Mouse (Mus musculus): Measurements from ENCODE around the gene Lsm14a. TPM values are rescaled to one million over a fixed set of nuclear protein-coding genes. Genes with fewer than 3 reads are reported as not detected.

The Lsm14a gene
- 116 and 158 TPM in 2 replicates for total RNA-seq (2015; ENCODE audit: low replicate concordance)
- 129 and 190 TPM in 2 replicates for total RNA-seq (2017; ENCODE audit: low replicate concordance)

GRCm38 (mm10) chr7:34393215-34393614, at the start of gene Lsm14a:
Gene Lsm14a, minus strand, starts transcription at chr7:34393315.
- no peak for ATAC-seq (replicated peaks; ENCODE audit: low FRiP score, poor library complexity, severe bottlenecking)

DNA sequence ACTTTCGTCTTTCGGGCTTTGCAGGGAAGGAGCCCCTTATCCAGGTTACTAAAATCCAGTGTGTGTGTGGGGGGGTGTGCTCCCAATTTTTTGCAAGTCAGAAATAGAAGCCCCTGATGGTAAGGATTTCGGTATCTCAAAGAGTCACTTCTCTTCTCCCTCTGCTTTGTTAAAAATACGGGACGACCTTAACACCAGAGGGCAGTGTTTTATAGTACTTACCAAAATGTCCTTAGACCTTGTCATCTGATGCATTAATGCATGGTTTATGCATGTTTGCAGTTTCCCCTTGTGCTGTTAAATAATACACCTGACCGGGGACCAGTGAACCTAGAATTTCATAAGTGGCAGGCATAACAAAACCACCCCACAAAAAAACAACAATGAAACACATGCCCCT, 45.8 kb upstream of the Lsm14a start:
- no peak for ATAC-seq (replicated peaks; ENCODE audit: low FRiP score, poor library complexity, severe bottlenecking)

DNA sequence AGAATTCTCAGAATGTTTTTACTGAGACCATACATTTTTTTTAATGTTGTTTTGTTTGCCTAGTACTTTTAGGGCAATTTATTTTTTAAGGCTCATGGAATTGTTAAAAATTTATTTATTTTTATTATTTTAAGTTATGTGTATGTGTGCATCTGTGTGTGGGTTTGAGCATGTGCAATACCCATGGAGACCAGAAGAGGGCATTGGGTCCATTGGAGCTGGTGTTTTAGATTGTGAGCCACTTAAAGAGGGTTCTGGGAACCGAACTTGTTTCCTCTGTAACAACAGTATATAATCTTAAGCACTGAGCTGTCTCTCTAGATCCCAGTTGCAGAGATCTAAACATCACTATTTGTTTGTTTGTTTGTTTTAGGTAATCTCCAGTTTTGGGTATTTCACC, 40.5 kb upstream of the Lsm14a start:
- ATAC-seq (replicated peaks; ENCODE audit: low FRiP score, poor library complexity, severe bottlenecking), result no peak

DNA sequence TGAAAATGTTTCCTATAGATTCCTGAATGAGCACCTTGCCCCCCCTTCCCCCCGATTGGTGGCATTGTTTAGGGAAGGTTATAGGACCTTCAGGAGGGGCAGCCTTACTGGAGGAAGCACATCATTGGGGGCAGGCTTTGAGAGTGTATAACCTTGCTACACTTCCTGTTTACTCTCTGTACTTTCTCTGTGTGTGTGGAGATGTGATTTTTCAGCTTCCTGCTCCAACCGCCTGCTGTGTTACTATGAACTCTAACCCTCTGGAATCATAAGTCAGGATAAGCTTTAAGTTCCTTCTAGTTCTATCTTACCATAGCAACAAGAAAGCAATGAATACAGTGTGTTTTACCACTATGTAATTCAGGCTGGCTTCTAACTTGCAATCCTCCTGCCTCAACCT, 28.1 kb upstream of the Lsm14a start:
- ATAC-seq (replicated peaks; ENCODE audit: low FRiP score, poor library complexity, severe bottlenecking), result no peak

DNA sequence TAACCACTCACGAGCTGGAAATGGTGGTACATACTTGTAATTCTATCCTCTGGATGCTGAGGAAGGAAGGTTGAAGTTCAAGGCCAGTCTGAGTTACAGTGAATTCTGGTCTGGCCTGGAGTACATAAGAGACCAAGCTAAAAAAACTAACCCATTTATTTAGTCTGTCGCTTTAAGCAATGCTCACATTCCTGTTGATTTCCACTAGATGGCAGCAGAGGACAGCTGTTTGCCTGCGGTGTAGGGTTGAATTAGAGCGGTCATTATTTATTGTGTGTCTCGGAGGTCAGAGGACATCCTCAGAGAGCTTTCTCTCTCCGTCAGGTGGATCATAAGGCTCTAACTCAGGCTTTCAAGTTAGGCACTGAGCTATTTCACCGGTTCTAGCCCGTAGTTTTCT, 14.4 kb upstream of the Lsm14a start:
- peak; percentile 54; the same call in 1 of the 2 replicates for ATAC-seq (replicated peaks; ENCODE audit: low FRiP score, poor library complexity, severe bottlenecking)

GRCm38 (mm10) chr7:34403876-34404275, 10.8 kb upstream of the Lsm14a start:
- no peak for ATAC-seq (replicated peaks; ENCODE audit: low FRiP score, poor library complexity, severe bottlenecking)

GRCm38 (mm10) chr7:34400070-34400469, 7.0 kb upstream of the Lsm14a start:
- ATAC-seq (replicated peaks; ENCODE audit: low FRiP score, poor library complexity, severe bottlenecking), result no peak

- ATAC-seq (replicated peaks; ENCODE audit: low FRiP score, poor library complexity, severe bottlenecking), result no peak
Measured at GRCm38 (mm10) chr7:34398831-34399230, 5.7 kb upstream of the Lsm14a start.

- no peak for ATAC-seq (replicated peaks; ENCODE audit: low FRiP score, poor library complexity, severe bottlenecking)
Measured at GRCm38 (mm10) chr7:34396791-34397190, 3.7 kb upstream of the Lsm14a start.

- ATAC-seq (replicated peaks; ENCODE audit: low FRiP score, poor library complexity, severe bottlenecking), result no peak
Measured at GRCm38 (mm10) chr7:34395761-34396160, 2.6 kb upstream of the Lsm14a start.

GRCm38 (mm10) chr7:34394636-34395035, 1.5 kb upstream of the Lsm14a start:
- ATAC-seq (replicated peaks; ENCODE audit: low FRiP score, poor library complexity, severe bottlenecking), result no peak

DNA sequence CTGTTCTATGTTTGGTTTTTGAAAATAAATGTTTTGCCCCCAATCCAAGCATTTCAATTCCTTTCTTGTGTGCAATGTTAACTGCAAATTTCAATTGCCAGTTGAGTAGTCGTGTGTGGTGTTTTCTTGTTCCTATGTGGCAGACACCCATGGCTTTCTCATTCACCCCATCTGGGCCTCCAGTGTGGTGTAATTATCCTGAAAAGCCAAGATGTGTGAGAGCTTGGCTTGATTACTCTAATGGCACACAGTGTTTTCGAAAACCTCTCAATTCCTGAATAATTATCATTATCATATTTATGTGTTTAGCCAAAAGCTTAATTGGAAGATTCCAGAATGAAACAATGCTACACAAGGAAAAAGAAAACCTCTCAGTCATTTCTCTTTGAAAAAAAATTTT, 976 bp upstream of the Lsm14a start:
- ATAC-seq (replicated peaks; ENCODE audit: low FRiP score, poor library complexity, severe bottlenecking), result no peak

GRCm38 (mm10) chr7:34392335-34392734, 780 bp downstream of the Lsm14a start:
- ATAC-seq (replicated peaks; ENCODE audit: low FRiP score, poor library complexity, severe bottlenecking), result no peak

- ATAC-seq (replicated peaks; ENCODE audit: low FRiP score, poor library complexity, severe bottlenecking), result no peak
Measured at GRCm38 (mm10) chr7:34391711-34392110, 1.4 kb downstream of the Lsm14a start.

GRCm38 (mm10) chr7:34390834-34391155, 2.3 kb downstream of the Lsm14a start:
- ATAC-seq (replicated peaks; ENCODE audit: low FRiP score, poor library complexity, severe bottlenecking), result no peak

DNA sequence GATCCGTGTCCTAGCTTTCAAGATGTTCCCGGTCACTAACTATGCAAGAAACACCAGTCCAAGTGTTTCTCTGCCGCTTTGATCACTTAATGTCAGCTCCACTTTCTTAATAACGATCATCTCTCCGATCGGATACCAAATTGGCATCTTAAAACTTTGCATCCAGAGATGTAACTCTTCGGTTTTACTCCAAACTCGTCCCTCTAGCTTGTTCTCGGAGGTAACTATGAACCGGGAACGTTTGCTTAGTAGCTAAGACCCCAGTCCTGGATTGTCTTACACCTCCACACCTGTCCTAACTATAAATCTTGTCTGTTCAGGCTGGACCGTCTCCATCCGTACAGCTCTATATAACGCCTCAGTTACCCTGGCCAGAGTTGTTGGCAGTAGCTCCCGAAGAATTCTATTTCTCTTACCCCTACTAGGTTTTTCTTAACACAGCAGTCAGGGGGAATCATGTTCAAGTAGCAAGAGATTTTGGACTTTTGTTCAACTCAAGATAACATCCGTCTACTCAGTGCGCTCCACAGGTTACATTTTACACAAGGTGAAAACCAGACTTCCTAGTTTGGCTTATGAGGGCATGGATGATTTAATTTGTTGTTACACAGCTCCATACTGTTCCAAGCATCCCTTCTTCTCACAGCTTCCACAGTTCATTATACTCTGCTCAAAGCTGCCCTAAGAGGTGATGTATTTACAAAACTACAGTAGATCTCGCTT, 2.8 kb downstream of the Lsm14a start:
- ATAC-seq (replicated peaks; ENCODE audit: low FRiP score, poor library complexity, severe bottlenecking), result peak; percentile 22

DNA sequence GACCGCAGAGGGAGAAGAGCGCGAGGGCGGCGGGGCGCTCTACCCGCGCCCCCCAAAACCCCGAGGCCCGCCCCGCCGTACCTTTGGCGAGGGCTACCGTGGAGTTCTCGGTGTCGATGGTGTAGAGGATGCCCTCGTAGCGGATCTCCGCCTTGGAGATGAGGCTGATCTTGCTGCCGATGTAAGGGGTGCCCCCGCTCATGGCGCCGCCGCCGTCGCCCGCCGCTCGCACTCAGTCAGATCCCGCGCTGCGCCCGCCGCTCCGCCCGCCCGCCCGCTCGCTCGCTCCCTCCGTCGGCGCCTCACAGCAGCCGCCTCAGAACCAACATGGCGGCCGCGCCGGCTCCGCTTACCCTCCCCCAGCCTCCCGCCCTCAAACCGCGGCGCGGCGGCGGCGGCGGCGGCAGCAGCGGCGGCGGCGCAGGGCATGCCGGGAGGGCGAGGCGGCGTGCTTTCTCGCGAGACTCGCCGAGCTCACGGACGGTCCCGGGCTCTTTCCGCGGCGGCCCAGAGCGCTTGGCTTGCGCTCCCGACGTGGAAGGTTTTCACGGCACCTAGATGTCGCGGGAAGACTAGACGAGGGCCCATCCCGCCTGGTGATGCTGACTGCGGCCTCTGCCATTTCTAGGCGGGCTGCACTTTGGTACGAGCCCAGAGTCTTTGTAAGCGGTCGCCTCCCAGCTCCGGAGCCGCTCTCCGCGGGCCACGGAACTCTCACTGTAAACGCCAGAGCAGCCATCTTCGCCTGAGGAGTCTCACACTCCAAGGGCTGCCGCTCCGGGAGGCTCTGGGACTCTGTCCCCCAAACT, 3.6 kb downstream of the Lsm14a start:
- ATAC-seq (replicated peaks; ENCODE audit: low FRiP score, poor library complexity, severe bottlenecking), result peak; percentile 84

- ATAC-seq (replicated peaks; ENCODE audit: low FRiP score, poor library complexity, severe bottlenecking), result peak; percentile 56; the same call in 1 of the 2 replicates
Measured at GRCm38 (mm10) chr7:34388445-34389276, 4.5 kb downstream of the Lsm14a start.

DNA sequence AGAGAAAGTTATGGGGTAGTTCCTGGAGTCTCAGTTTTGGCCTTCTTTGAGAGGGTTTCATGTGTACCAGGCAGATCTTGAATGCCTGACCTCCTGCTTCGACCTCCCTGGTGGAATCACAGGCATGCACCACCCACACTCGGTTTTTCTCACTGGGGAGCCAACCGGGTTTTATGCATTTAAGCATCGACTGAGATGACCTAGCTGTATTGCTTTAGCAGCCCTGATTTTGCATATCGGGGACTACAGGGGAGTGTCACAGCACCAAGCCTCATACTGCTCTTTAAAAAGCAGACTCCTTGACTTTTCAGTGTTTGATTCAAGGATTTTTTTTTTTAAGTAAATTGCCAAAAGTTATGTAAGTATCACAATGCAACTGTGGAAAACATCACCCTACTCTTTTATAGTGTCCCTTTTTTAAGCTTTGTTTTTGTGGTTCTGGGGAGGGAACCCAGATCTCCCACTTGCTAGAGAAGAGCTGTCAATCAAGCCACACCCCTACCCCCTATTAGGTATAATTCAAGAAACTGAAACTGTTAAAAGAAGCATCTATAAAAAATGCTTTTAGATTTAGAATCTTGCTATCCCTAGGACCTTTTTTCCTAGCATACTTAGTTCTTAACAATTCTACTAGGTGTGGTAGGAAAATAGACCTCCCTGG, 5.2 kb downstream of the Lsm14a start:
- ATAC-seq (replicated peaks; ENCODE audit: low FRiP score, poor library complexity, severe bottlenecking), result 0 out of 2 replicates have a peak, but pooled peaks have one; percentile 33

DNA sequence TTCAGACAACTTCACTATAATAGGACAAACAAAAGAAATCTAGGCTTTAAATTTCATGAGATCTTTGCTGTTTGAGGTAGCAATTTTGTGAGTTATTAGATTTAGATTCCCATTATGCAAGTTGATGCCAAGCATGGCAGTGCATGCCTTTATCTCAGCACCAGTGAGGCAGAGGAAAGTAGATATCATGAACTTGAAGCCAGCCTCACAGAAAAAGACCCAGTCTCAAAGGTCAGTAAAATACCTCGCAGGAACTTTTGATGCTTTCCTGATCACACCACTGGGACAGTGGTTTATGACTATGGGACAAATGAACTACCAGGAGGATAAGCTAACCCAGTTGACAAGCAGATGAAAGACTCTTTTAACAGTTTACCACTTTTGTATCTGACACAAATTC, 10.3 kb downstream of the Lsm14a start:
- no peak for ATAC-seq (replicated peaks; ENCODE audit: low FRiP score, poor library complexity, severe bottlenecking)

Measured in erythroid progenitor cell, adult 5-6 weeks (primary cell).